Mouse (Mus musculus) forelimb bud, embryonic 11.5 days (tissue): ENCODE data around the gene Selenof.
A peak's percentile ranks its signal among the peaks of the same experiment; 100 is the strongest.

Source experiments
- DNase-seq: peaks from one replicate; pipeline ENCODE4 v3.0.0-alpha.2; 2012; ENCODE audit warnings: low read depth, low spot score

Gene Selenof

GRCm38 (mm10) chr3:144640033-144640432, 69.9 kb downstream of the Selenof start:
- no peak for DNase-seq

- DNase-seq, result no peak
Observed at GRCm38 (mm10) chr3:144642141-144642540, 72.0 kb downstream of the Selenof start.

- DNase-seq, result peak; percentile 57
Observed at GRCm38 (mm10) chr3:144643301-144643871, 73.3 kb downstream of the Selenof start.

GRCm38 (mm10) chr3:144644202-144644601, 74.1 kb downstream of the Selenof start:
- DNase-seq, result no peak
